Mouse (Mus musculus): Measurements from ENCODE around the gene Hace1. TPM values are rescaled to one million over a fixed set of nuclear protein-coding genes. Genes with fewer than 3 reads are reported as not detected.

The Hace1 gene
- total RNA-seq, 4 experiments from 2014 or later = 6.5 to 7.0 (median 6.8) TPM

DNA sequence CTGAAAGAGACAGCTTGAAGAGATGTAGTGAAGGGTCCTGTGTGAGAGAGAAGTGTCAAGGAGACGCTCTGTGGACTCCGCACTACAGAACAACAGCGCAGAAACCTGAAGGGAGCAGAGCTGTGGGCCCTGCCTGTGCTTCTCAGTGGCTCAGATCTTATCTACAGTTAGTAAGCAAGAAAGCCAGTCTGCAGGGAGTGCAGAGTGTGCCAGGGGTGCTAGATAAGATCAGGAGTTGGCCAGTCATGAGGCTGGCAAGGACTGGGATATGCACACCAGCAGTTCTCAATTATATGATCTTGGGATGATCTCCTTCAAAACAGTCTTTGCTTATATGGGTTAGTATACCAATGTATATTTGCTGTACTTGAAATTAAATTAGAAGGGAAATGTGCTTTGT lies 121.3 kb downstream of the Hace1 start:
- DNase-seq (ENCODE audit: low spot score) = no peak

GRCm38 (mm10) chr10:45706849-45707248 lies 129.2 kb downstream of the Hace1 start:
- no peak for DNase-seq (ENCODE audit: low spot score)

DNA sequence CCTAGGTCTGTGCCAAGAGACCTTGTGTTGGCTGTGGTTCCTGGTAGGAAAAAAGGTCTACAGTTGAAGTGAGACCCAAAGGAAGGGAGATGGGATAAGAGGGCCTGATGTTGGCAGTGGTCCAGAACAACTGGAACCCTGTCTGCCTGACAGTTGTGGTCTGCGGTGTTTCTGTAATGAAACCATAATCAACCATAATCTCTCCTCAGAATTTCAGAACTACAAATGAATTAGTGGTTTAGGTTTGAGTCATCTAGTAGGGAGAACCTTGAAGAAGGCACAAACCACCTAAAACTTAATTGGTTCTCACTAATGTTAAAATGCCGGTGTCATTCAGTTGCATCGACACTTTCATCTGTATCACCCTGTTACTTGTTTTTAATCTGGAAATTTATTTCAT lies 133.2 kb downstream of the Hace1 start:
- no peak for DNase-seq (ENCODE audit: low spot score)

- DNase-seq (ENCODE audit: low spot score) = no peak
Measured at GRCm38 (mm10) chr10:45711348-45711747, 133.7 kb downstream of the Hace1 start.

Small RNA genes within 50 kb of the gene (microRNA-seq; reads per million reads assigned to microRNA genes)
- not detected for gene Gm27731

Other genes with a start within 250 kb of the Hace1 start
- 10 to 100 TPM; 29.5 to 34.0 (median 31.9) TPM for gene Bves, start 242.1 kb upstream of the Hace1 start, total RNA-seq (2022)
- gene Lin28b, start 91.4 kb upstream of the Hace1 start, total RNA-seq (2022) = under 1 TPM; 0.17 to 0.31 (median 0.26) TPM